Mouse (Mus musculus): ENCODE results near the gene Slc45a2. TPM values are rescaled to one million over a fixed set of nuclear protein-coding genes. Genes with fewer than 3 reads are reported as not detected.

Slc45a2 gene
- polyA plus RNA-seq, 1 experiment, result not detected

- TF ChIP-seq CTCF (IDR thresholded peaks at IDR 0.05; ENCODE audit: borderline replicate concordance, insufficient read depth, low read length) (no peak), POLR2A (IDR thresholded peaks at IDR 0.05; ENCODE audit: low read depth, low read length) (no peak)
- H3K4me1 ChIP-seq (ENCODE audit: control insufficient read depth, insufficient read depth, low read length), result no peaks in the 10 kb centered on the region
- no peak overlapping the region for H3K27ac ChIP-seq (ENCODE audit: insufficient read depth, low read length)
- H3K4me3 ChIP-seq (ENCODE audit: insufficient read depth, low read length), result no peak overlapping the region
Observed at GRCm38 (mm10) chr15:10991566-10991965, 9.0 kb upstream of the Slc45a2 start.

GRCm38 (mm10) chr15:10999832-11000231 is 689 bp upstream of the Slc45a2 start:
- Histone ChIP-seq H3K4me3 (ENCODE audit: insufficient read depth, low read length) (no peak overlapping the region), H3K27ac (ENCODE audit: insufficient read depth, low read length) (no peak overlapping the region), H3K4me1 (ENCODE audit: control insufficient read depth, insufficient read depth, low read length) (no peaks in the 10 kb centered on the region)
- no peak for TF ChIP-seq CTCF (IDR thresholded peaks at IDR 0.05; ENCODE audit: borderline replicate concordance, insufficient read depth, low read length)
- TF ChIP-seq POLR2A (IDR thresholded peaks at IDR 0.05; ENCODE audit: low read depth, low read length), result no peak

GRCm38 (mm10) chr15:11003791-11004190 is 3.3 kb downstream of the Slc45a2 start:
- Histone ChIP-seq H3K27ac (ENCODE audit: insufficient read depth, low read length) (no peak overlapping the region), H3K4me1 (ENCODE audit: control insufficient read depth, insufficient read depth, low read length) (no peaks in the 10 kb centered on the region), H3K4me3 (ENCODE audit: insufficient read depth, low read length) (no peak overlapping the region)
- TF ChIP-seq CTCF (IDR thresholded peaks at IDR 0.05; ENCODE audit: borderline replicate concordance, insufficient read depth, low read length), result no peak
- no peak for TF ChIP-seq POLR2A (IDR thresholded peaks at IDR 0.05; ENCODE audit: low read depth, low read length)

GRCm38 (mm10) chr15:11004646-11005045 is 4.1 kb downstream of the Slc45a2 start:
- H3K27ac ChIP-seq (ENCODE audit: insufficient read depth, low read length), result no peak overlapping the region
- no peak overlapping the region for H3K4me3 ChIP-seq (ENCODE audit: insufficient read depth, low read length)
- TF ChIP-seq POLR2A (IDR thresholded peaks at IDR 0.05; ENCODE audit: low read depth, low read length), result no peak
- TF ChIP-seq CTCF (IDR thresholded peaks at IDR 0.05; ENCODE audit: borderline replicate concordance, insufficient read depth, low read length), result no peak
- H3K4me1 ChIP-seq (ENCODE audit: control insufficient read depth, insufficient read depth, low read length), result no peaks in the 10 kb centered on the region

- Histone ChIP-seq H3K27ac (ENCODE audit: insufficient read depth, low read length) (no peak overlapping the region), H3K4me1 (ENCODE audit: control insufficient read depth, insufficient read depth, low read length) (no peaks in the 10 kb centered on the region)
- TF ChIP-seq POLR2A (IDR thresholded peaks at IDR 0.05; ENCODE audit: low read depth, low read length) (no peak), CTCF (IDR thresholded peaks at IDR 0.05; ENCODE audit: borderline replicate concordance, insufficient read depth, low read length) (no peak)
Observed at GRCm38 (mm10) chr15:11008756-11009155, 8.2 kb downstream of the Slc45a2 start.

GRCm38 (mm10) chr15:11010976-11011548 is 10.5 kb downstream of the Slc45a2 start:
- Histone ChIP-seq H3K4me3 (ENCODE audit: insufficient read depth, low read length) (no peak overlapping the region), H3K27ac (ENCODE audit: insufficient read depth, low read length) (no peak overlapping the region), H3K4me1 (ENCODE audit: control insufficient read depth, insufficient read depth, low read length) (no peaks in the 10 kb centered on the region)
- TF ChIP-seq CTCF (IDR thresholded peaks at IDR 0.05; ENCODE audit: borderline replicate concordance, insufficient read depth, low read length) (no peak), POLR2A (IDR thresholded peaks at IDR 0.05; ENCODE audit: low read depth, low read length) (no peak)

More at GRCm38 (mm10) chr15:11008756-11009155, 8.2 kb downstream of the Slc45a2 start:
- H3K4me3 ChIP-seq (ENCODE audit: insufficient read depth, low read length), result no peak overlapping the region

- TF ChIP-seq POLR2A (IDR thresholded peaks at IDR 0.05; ENCODE audit: low read depth, low read length) (no peak), CTCF (IDR thresholded peaks at IDR 0.05; ENCODE audit: borderline replicate concordance, insufficient read depth, low read length) (no peak)
- Histone ChIP-seq H3K4me3 (ENCODE audit: insufficient read depth, low read length) (no peak overlapping the region), H3K27ac (ENCODE audit: insufficient read depth, low read length) (no peak overlapping the region), H3K4me1 (ENCODE audit: control insufficient read depth, insufficient read depth, low read length) (no peaks in the 10 kb centered on the region)
Observed at GRCm38 (mm10) chr15:11014931-11015330, 14.4 kb downstream of the Slc45a2 start.

- TF ChIP-seq CTCF (IDR thresholded peaks at IDR 0.05; ENCODE audit: borderline replicate concordance, insufficient read depth, low read length), result no peak
- TF ChIP-seq POLR2A (IDR thresholded peaks at IDR 0.05; ENCODE audit: low read depth, low read length), result no peak
- H3K4me1 ChIP-seq (ENCODE audit: control insufficient read depth, insufficient read depth, low read length), result no peaks in the 10 kb centered on the region
- no peak overlapping the region for H3K4me3 ChIP-seq (ENCODE audit: insufficient read depth, low read length)
- no peak overlapping the region for H3K27ac ChIP-seq (ENCODE audit: insufficient read depth, low read length)
Observed at GRCm38 (mm10) chr15:11026801-11027561, 26.5 kb downstream of the Slc45a2 start.

- no peak overlapping the region for H3K4me3 ChIP-seq (ENCODE audit: insufficient read depth, low read length)
- no peaks in the 10 kb centered on the region for H3K4me1 ChIP-seq (ENCODE audit: control insufficient read depth, insufficient read depth, low read length)
- H3K27ac ChIP-seq (ENCODE audit: insufficient read depth, low read length), result no peak overlapping the region
- TF ChIP-seq POLR2A (IDR thresholded peaks at IDR 0.05; ENCODE audit: low read depth, low read length), result no peak
- no peak for TF ChIP-seq CTCF (IDR thresholded peaks at IDR 0.05; ENCODE audit: borderline replicate concordance, insufficient read depth, low read length)
Observed at GRCm38 (mm10) chr15:11030188-11030587, 29.7 kb downstream of the Slc45a2 start.

GRCm38 (mm10) chr15:11035947-11036474 is 35.5 kb downstream of the Slc45a2 start:
- Histone ChIP-seq H3K27ac (ENCODE audit: insufficient read depth, low read length) (no peak overlapping the region), H3K4me1 (ENCODE audit: control insufficient read depth, insufficient read depth, low read length) (no peaks in the 10 kb centered on the region), H3K4me3 (ENCODE audit: insufficient read depth, low read length) (peak overlapping the region; percentile 49)
- TF ChIP-seq CTCF (IDR thresholded peaks at IDR 0.05; ENCODE audit: borderline replicate concordance, insufficient read depth, low read length) (no peak), POLR2A (IDR thresholded peaks at IDR 0.05; ENCODE audit: low read depth, low read length) (no peak)

All from embryonic fibroblast, embryonic 13.5 days (primary cell).